Mouse (Mus musculus): Measurements from ENCODE around the gene Map7d2. TPM values are rescaled to one million over a fixed set of nuclear protein-coding genes. Genes with fewer than 3 reads are reported as not detected.
"Not testable (repeated sequence)": the region's sequence is repeated elsewhere in the genome, so short reads cannot be mapped to it uniquely, and the experiment has no call there.

The Map7d2 gene
- polyA plus RNA-seq, 1 experiment from 2014 or later = 1.3 TPM

DNA sequence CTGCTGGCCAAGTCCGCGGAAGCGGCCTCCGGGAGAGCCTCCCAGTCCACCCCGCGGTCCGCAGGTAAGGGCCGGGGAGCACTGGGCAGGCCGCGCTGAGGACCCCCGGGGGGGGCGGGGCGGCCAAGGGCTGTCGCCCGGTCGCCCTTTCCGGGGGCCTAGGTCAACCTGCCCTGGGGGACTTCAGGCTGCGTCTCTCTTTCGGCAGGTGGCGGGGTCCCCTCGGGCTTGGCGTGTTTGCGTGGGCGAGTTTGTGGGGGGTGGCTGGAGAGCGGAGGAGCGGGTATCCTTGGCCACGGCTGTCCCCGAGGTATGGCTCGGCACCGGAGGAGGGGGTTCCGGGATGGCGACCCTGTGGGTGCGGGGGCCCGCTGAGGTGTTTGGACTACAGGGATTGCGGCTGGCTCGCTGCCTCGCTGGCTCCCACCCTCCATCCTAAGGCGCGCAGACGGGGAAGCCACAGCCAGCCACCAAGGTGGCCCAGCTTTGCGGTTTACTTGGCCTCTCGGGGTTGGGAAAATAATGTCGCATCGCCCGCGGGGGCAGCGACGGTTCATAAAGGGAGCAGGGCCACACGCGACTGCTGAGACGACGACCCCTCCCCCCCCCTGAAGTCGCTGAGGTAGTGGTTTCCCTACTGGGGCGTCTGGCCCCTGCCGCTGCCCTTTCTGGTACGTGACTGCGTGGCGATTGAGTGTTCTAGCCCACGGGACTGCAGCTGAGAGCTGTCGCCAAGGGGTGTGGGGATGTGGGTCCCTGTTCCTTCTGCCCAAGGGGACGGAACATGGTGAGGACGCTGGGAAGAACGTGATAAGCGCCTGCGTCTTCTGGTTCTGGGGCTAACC, 679 bp downstream of the Map7d2 start:
- Histone ChIP-seq H3K36me3 (ENCODE audit: control insufficient read depth, insufficient read depth, low read length) (no peaks in the 10 kb centered on the region), H3K9ac (ENCODE audit: low read depth, low read length) (0 out of 2 replicates have a peak overlapping the region, but pooled peaks have one; percentile 10)
- 14% methylated on average over 50 of the region's 65 CpGs for WGBS

GRCm38 (mm10) chrX:159430507-159430906, 16.1 kb downstream of the Map7d2 start:
- H3K36me3 ChIP-seq (ENCODE audit: control insufficient read depth, insufficient read depth, low read length); ATAC-seq; H3K4me2 ChIP-seq (ENCODE audit: low read depth, low read length); H3K4me3 ChIP-seq (ENCODE audit: low read length); H3K9ac ChIP-seq (ENCODE audit: low read depth, low read length); H3K27me3 ChIP-seq (replicated peaks; ENCODE audit: control insufficient read depth, insufficient read depth, low read length); H3K9me3 ChIP-seq (ENCODE audit: control insufficient read depth, low read length); H3K4me1 ChIP-seq (ENCODE audit: control insufficient read depth, insufficient read depth, low read length); H3K27ac ChIP-seq (ENCODE audit: low read length): not testable (repeated sequence)
- WGBS = 95% methylated on average over 3 of the region's 3 CpGs

More for the DNA sequence above, 679 bp downstream of the Map7d2 start:
- no peaks in the 10 kb centered on the region for H3K9me3 ChIP-seq (ENCODE audit: control insufficient read depth, low read length)
- ATAC-seq = peak; percentile 40
- H3K4me2 ChIP-seq (ENCODE audit: low read depth, low read length) = peak overlapping the region; percentile 90
- no peak overlapping the region for H3K27ac ChIP-seq (ENCODE audit: low read length)
- peaks cover 21% of the 10 kb centered on the region for H3K27me3 ChIP-seq (replicated peaks; ENCODE audit: control insufficient read depth, insufficient read depth, low read length)
- H3K4me3 ChIP-seq (ENCODE audit: low read length) = peak overlapping the region; percentile 55
- no peaks in the 10 kb centered on the region for H3K4me1 ChIP-seq (ENCODE audit: control insufficient read depth, insufficient read depth, low read length)

GRCm38 (mm10) chrX:159442128-159442527, 27.8 kb downstream of the Map7d2 start:
- Histone ChIP-seq H3K27ac (ENCODE audit: low read length) (no peak overlapping the region), H3K4me2 (ENCODE audit: low read depth, low read length) (no peak overlapping the region), H3K9ac (ENCODE audit: low read depth, low read length) (no peak overlapping the region), H3K27me3 (replicated peaks; ENCODE audit: control insufficient read depth, insufficient read depth, low read length) (no peaks in the 10 kb centered on the region), H3K36me3 (ENCODE audit: control insufficient read depth, insufficient read depth, low read length) (no peaks in the 10 kb centered on the region), H3K4me1 (ENCODE audit: control insufficient read depth, insufficient read depth, low read length) (no peaks in the 10 kb centered on the region), H3K4me3 (ENCODE audit: low read length) (no peak overlapping the region), H3K9me3 (ENCODE audit: control insufficient read depth, low read length) (no peaks in the 10 kb centered on the region)
- 34% methylated on average over 3 of the region's 3 CpGs for WGBS
- no peak for ATAC-seq

DNA sequence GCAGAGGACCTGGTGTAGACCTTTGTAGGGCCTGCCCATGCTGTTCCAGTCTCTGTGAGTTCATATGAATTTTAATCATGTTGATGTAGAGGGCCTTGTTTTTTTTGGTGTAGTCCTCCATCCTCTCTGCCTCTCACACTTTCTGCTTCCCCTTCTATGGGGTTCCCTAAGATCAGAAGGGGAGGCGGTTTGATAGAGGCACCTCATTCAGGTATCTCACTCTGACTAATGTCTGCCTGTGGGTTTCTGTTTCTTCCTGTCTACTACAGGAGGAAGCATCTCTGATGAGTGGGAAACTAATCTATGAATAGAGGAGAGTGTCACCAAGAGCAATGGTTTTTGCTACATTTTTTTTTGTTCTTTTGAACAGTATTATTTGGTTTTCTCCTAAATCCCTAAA, 32.8 kb downstream of the Map7d2 start:
- Histone ChIP-seq H3K9ac (ENCODE audit: low read depth, low read length) (no peak overlapping the region), H3K27ac (ENCODE audit: low read length) (no peak overlapping the region), H3K4me3 (ENCODE audit: low read length) (no peak overlapping the region), H3K9me3 (ENCODE audit: control insufficient read depth, low read length) (no peaks in the 10 kb centered on the region), H3K4me2 (ENCODE audit: low read depth, low read length) (no peak overlapping the region), H3K27me3 (replicated peaks; ENCODE audit: control insufficient read depth, insufficient read depth, low read length) (no peaks in the 10 kb centered on the region), H3K36me3 (ENCODE audit: control insufficient read depth, insufficient read depth, low read length) (no peaks in the 10 kb centered on the region), H3K4me1 (ENCODE audit: control insufficient read depth, insufficient read depth, low read length) (no peaks in the 10 kb centered on the region)
- ATAC-seq = no peak
- WGBS = 75% methylated on average over 1 of the region's 1 CpGs

- no peak overlapping the region for H3K9ac ChIP-seq (ENCODE audit: low read depth, low read length)
- H3K27me3 ChIP-seq (replicated peaks; ENCODE audit: control insufficient read depth, insufficient read depth, low read length) = no peaks in the 10 kb centered on the region
- H3K4me3 ChIP-seq (ENCODE audit: low read length) = no peak overlapping the region
- 76% methylated on average over 7 of the region's 7 CpGs for WGBS
- H3K4me1 ChIP-seq (ENCODE audit: control insufficient read depth, insufficient read depth, low read length) = no peaks in the 10 kb centered on the region
- no peaks in the 10 kb centered on the region for H3K9me3 ChIP-seq (ENCODE audit: control insufficient read depth, low read length)
- no peak for ATAC-seq
- H3K36me3 ChIP-seq (ENCODE audit: control insufficient read depth, insufficient read depth, low read length) = no peaks in the 10 kb centered on the region
- H3K27ac ChIP-seq (ENCODE audit: low read length) = no peak overlapping the region
- no peak overlapping the region for H3K4me2 ChIP-seq (ENCODE audit: low read depth, low read length)
Measured at GRCm38 (mm10) chrX:159459006-159459654, 44.8 kb downstream of the Map7d2 start.

DNA sequence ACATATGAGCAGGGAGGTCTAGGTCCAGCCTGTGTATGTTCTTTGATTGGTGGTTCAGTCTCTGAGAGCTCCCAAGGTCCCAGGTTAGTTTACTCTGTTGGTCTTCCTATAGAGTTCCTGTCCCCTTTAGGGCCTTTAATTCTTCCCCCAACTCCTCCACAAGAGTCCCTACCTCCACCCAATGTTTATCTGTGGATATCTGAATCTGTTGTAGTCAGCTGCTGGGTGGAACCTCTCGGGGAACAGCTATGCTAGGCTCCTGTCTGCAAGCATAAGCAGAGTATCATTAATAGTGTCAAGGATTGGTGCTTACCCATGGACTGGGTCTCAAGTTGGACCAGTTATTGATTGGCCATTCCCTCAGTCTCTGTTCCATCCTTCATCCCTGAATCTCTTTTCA, 60.4 kb downstream of the Map7d2 start:
- no peak for ATAC-seq
- 44% methylated on average over 1 of the region's 1 CpGs for WGBS
- Histone ChIP-seq H3K27me3 (replicated peaks; ENCODE audit: control insufficient read depth, insufficient read depth, low read length) (no peaks in the 10 kb centered on the region), H3K4me2 (ENCODE audit: low read depth, low read length) (no peak overlapping the region), H3K9me3 (ENCODE audit: control insufficient read depth, low read length) (no peaks in the 10 kb centered on the region), H3K9ac (ENCODE audit: low read depth, low read length) (no peak overlapping the region), H3K36me3 (ENCODE audit: control insufficient read depth, insufficient read depth, low read length) (no peaks in the 10 kb centered on the region), H3K4me1 (ENCODE audit: control insufficient read depth, insufficient read depth, low read length) (no peaks in the 10 kb centered on the region), H3K4me3 (ENCODE audit: low read length) (no peak overlapping the region), H3K27ac (ENCODE audit: low read length) (no peak overlapping the region)

DNA sequence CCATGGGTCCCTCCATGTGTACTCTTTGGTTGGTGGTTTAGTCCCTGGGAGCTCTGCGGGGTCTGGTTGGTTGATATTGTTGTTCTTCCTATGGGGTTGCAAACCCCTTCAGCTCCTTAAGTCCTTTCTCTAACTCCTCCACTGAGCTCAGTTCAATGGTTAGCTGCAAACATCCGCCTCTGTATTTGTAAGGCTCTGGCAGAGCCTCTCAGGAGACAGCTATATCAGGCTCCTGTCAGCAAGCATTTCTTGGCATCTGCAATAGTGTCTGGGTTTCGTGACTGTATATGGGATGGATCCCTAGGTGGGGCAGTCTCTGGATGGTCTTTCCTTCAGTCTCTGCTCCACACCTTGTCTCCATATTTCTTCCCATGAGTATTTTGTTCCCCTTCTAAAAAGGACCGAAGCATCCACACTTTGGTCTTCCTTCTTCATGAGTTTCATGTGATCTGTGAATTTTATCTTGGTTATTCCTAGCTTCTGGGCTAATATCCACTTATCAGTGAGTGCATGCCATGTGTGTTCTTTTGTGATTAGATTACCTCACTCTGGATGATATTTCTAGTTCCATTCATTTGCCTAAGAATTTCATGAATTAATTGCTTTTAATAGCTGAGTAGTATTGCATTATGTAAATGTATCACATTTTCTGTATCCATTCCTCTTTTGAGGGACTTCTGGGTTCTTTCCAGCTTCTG, 64.0 kb downstream of the Map7d2 start:
- not testable (repeated sequence) for ATAC-seq; H3K27me3 ChIP-seq (replicated peaks; ENCODE audit: control insufficient read depth, insufficient read depth, low read length); H3K9ac ChIP-seq (ENCODE audit: low read depth, low read length); H3K27ac ChIP-seq (ENCODE audit: low read length); H3K4me3 ChIP-seq (ENCODE audit: low read length); H3K4me2 ChIP-seq (ENCODE audit: low read depth, low read length); H3K4me1 ChIP-seq (ENCODE audit: control insufficient read depth, insufficient read depth, low read length); H3K36me3 ChIP-seq (ENCODE audit: control insufficient read depth, insufficient read depth, low read length); H3K9me3 ChIP-seq (ENCODE audit: control insufficient read depth, low read length)
- 82% methylated on average over 4 of the region's 4 CpGs for WGBS

GRCm38 (mm10) chrX:159484247-159484646, 69.9 kb downstream of the Map7d2 start:
- Histone ChIP-seq H3K36me3 (ENCODE audit: control insufficient read depth, insufficient read depth, low read length) (no peaks in the 10 kb centered on the region), H3K4me2 (ENCODE audit: low read depth, low read length) (no peak overlapping the region), H3K4me3 (ENCODE audit: low read length) (no peak overlapping the region), H3K4me1 (ENCODE audit: control insufficient read depth, insufficient read depth, low read length) (no peaks in the 10 kb centered on the region), H3K9ac (ENCODE audit: low read depth, low read length) (no peak overlapping the region), H3K27ac (ENCODE audit: low read length) (no peak overlapping the region), H3K27me3 (replicated peaks; ENCODE audit: control insufficient read depth, insufficient read depth, low read length) (no peaks in the 10 kb centered on the region), H3K9me3 (ENCODE audit: control insufficient read depth, low read length) (no peaks in the 10 kb centered on the region)
- no peak for ATAC-seq
- WGBS = 86% methylated on average over 1 of the region's 1 CpGs

GRCm38 (mm10) chrX:159503181-159503580, 88.8 kb downstream of the Map7d2 start:
- no peak overlapping the region for H3K4me3 ChIP-seq (ENCODE audit: low read length)
- 61% methylated on average over 2 of the region's 2 CpGs for whole genome bisulfite sequencing
- no peak for ATAC-seq
- no peaks in the 10 kb centered on the region for H3K4me1 ChIP-seq (ENCODE audit: control insufficient read depth, insufficient read depth, low read length)
- H3K36me3 ChIP-seq (ENCODE audit: control insufficient read depth, insufficient read depth, low read length) = no peaks in the 10 kb centered on the region
- H3K27me3 ChIP-seq (replicated peaks; ENCODE audit: control insufficient read depth, insufficient read depth, low read length) = no peaks in the 10 kb centered on the region
- no peak overlapping the region for H3K4me2 ChIP-seq (ENCODE audit: low read depth, low read length)
- no peak overlapping the region for H3K27ac ChIP-seq (ENCODE audit: low read length)
- no peak overlapping the region for H3K9ac ChIP-seq (ENCODE audit: low read depth, low read length)
- no peaks in the 10 kb centered on the region for H3K9me3 ChIP-seq (ENCODE audit: control insufficient read depth, low read length)
